Mouse (Mus musculus): Measurements from ENCODE around the gene Ntn4. TPM values are rescaled to one million over a fixed set of nuclear protein-coding genes. Genes with fewer than 3 reads are reported as not detected.

The Ntn4 gene
- total RNA-seq, 1 experiment, result 1.9 TPM

DNA sequence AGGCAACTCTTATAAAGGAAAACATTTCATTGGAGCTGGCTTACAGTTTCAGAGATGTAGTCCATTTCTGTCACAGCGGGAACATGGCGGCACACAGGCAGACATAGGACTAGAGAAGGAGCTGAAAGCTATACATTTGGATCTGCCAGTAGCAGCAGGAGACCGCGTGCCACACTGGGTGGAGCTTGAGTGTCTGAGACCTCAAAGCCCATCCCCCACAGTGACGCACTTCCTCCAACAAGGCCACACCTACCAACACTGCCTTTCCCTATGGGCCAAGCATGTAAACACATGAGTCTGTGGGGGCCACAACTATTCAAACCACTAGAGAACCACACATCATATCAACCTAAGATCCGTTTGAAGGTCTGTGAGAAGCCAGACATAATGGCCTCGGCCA lies 31.2 kb upstream of the Ntn4 start:
- H3K27ac ChIP-seq (ENCODE audit: insufficient read depth, low read depth, low read length, poor library complexity, severe bottlenecking), result no peak overlapping the region
- TF ChIP-seq HCFC1 (IDR thresholded peaks at IDR 0.05; ENCODE audit: borderline replicate concordance, insufficient read depth, low read length), result no peak
- TF ChIP-seq CHD2 (IDR thresholded peaks at IDR 0.05; ENCODE audit: low read depth, low read length), result no peak
- no peak for TF ChIP-seq ZNF384 (IDR thresholded peaks at IDR 0.05; ENCODE audit: low read depth, low read length)
- TF ChIP-seq MAFK (IDR thresholded peaks at IDR 0.05; ENCODE audit: insufficient read depth, low read depth, low read length), result no peak
- no peak for TF ChIP-seq ZC3H11A (IDR thresholded peaks at IDR 0.05; ENCODE audit: borderline replicate concordance, low read depth, low read length)
- no peaks in the 10 kb centered on the region for H3K4me1 ChIP-seq (ENCODE audit: control insufficient read depth in 2 of 2, insufficient read depth in 2 of 2, low read length in 2 of 2, poor library complexity in 1 of 2)
- no peak overlapping the region for H3K4me3 ChIP-seq (ENCODE audit: insufficient read depth in 1 of 2, low read depth in 1 of 2, low read length in 2 of 2, poor library complexity in 1 of 2, severe bottlenecking in 1 of 2)
- H3K9ac ChIP-seq (ENCODE audit: insufficient read depth, low read depth, low read length, poor library complexity, severe bottlenecking), result no peak overlapping the region
- in situ Hi-C loops (cut with MboI; ENCODE audit: low sequenced_read_pairs in 2 of 2, unreplicated experiment in 2 of 2), result no loop called here
- H3K36me3 ChIP-seq (ENCODE audit: control insufficient read depth, insufficient read depth, low read length, poor library complexity, severe bottlenecking), result no peaks in the 10 kb centered on the region
- no peak for DNase-seq (ENCODE audit: low read depth, low spot score)
- no peaks in the 10 kb centered on the region for H3K9me3 ChIP-seq (ENCODE audit: control insufficient read depth, insufficient read depth, low read depth, low read length)

- in situ Hi-C loops (cut with MboI; ENCODE audit: low sequenced_read_pairs in 2 of 2, unreplicated experiment in 2 of 2), result no loop called here
- DNase-seq (ENCODE audit: low read depth, low spot score), result no peak
- Histone ChIP-seq H3K27ac (ENCODE audit: insufficient read depth, low read depth, low read length, poor library complexity, severe bottlenecking) (no peak overlapping the region), H3K4me1 (ENCODE audit: control insufficient read depth in 2 of 2, insufficient read depth in 2 of 2, low read length in 2 of 2, poor library complexity in 1 of 2) (no peaks in the 10 kb centered on the region), H3K9ac (ENCODE audit: insufficient read depth, low read depth, low read length, poor library complexity, severe bottlenecking) (no peak overlapping the region), H3K9me3 (ENCODE audit: control insufficient read depth, insufficient read depth, low read depth, low read length) (no peaks in the 10 kb centered on the region), H3K4me3 (ENCODE audit: insufficient read depth in 1 of 2, low read depth in 1 of 2, low read length in 2 of 2, poor library complexity in 1 of 2, severe bottlenecking in 1 of 2) (no peak overlapping the region), H3K36me3 (ENCODE audit: control insufficient read depth, insufficient read depth, low read length, poor library complexity, severe bottlenecking) (no peaks in the 10 kb centered on the region)
- TF ChIP-seq ZNF384 (IDR thresholded peaks at IDR 0.05; ENCODE audit: low read depth, low read length), result no peak
- TF ChIP-seq CHD2 (IDR thresholded peaks at IDR 0.05; ENCODE audit: low read depth, low read length), result no peak
- no peak for TF ChIP-seq ZC3H11A (IDR thresholded peaks at IDR 0.05; ENCODE audit: borderline replicate concordance, low read depth, low read length)
- no peak for TF ChIP-seq MAFK (IDR thresholded peaks at IDR 0.05; ENCODE audit: insufficient read depth, low read depth, low read length)
- TF ChIP-seq HCFC1 (IDR thresholded peaks at IDR 0.05; ENCODE audit: borderline replicate concordance, insufficient read depth, low read length), result no peak
These were observed 29.6 kb upstream of the Ntn4 start for GRCm38 (mm10) chr10:93610896-93611295.

GRCm38 (mm10) chr10:93611419-93612007 lies 29.0 kb upstream of the Ntn4 start:
- Histone ChIP-seq H3K9ac (ENCODE audit: insufficient read depth, low read depth, low read length, poor library complexity, severe bottlenecking) (no peak overlapping the region), H3K27ac (ENCODE audit: insufficient read depth, low read depth, low read length, poor library complexity, severe bottlenecking) (no peak overlapping the region), H3K9me3 (ENCODE audit: control insufficient read depth, insufficient read depth, low read depth, low read length) (no peaks in the 10 kb centered on the region), H3K4me3 (ENCODE audit: insufficient read depth in 1 of 2, low read depth in 1 of 2, low read length in 2 of 2, poor library complexity in 1 of 2, severe bottlenecking in 1 of 2) (no peak overlapping the region), H3K4me1 (ENCODE audit: control insufficient read depth in 2 of 2, insufficient read depth in 2 of 2, low read length in 2 of 2, poor library complexity in 1 of 2) (no peaks in the 10 kb centered on the region), H3K36me3 (ENCODE audit: control insufficient read depth, insufficient read depth, low read length, poor library complexity, severe bottlenecking) (no peaks in the 10 kb centered on the region)
- in situ Hi-C loops (cut with MboI; ENCODE audit: low sequenced_read_pairs in 2 of 2, unreplicated experiment in 2 of 2), result no loop called here
- DNase-seq (ENCODE audit: low read depth, low spot score), result no peak
- TF ChIP-seq ZC3H11A (IDR thresholded peaks at IDR 0.05; ENCODE audit: borderline replicate concordance, low read depth, low read length) (no peak), MAFK (IDR thresholded peaks at IDR 0.05; ENCODE audit: insufficient read depth, low read depth, low read length) (no peak), CHD2 (IDR thresholded peaks at IDR 0.05; ENCODE audit: low read depth, low read length) (no peak), ZNF384 (IDR thresholded peaks at IDR 0.05; ENCODE audit: low read depth, low read length) (no peak), HCFC1 (IDR thresholded peaks at IDR 0.05; ENCODE audit: borderline replicate concordance, insufficient read depth, low read length) (no peak)

DNA sequence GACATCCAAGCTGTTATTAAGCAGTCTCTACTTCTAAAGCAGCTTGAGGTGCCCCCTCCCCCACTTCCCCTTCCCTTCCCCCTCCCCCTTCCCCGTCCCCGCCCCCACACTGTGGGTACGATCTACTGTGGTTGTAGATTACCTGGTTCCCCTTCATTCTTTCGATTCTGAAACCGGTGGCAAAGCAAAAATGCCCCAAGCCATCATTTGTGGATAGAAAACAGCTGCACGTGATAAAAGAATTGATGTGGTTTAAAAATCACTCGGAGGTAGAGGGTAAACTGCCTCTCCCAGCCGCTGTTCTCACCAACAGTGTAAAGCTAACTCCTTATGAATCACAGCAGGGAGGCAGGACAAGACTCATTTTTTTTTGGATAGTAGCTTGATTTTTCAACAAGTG lies 25.6 kb upstream of the Ntn4 start:
- no peak for TF ChIP-seq ZNF384 (IDR thresholded peaks at IDR 0.05; ENCODE audit: low read depth, low read length)
- TF ChIP-seq ZC3H11A (IDR thresholded peaks at IDR 0.05; ENCODE audit: borderline replicate concordance, low read depth, low read length), result no peak
- no peak for TF ChIP-seq CHD2 (IDR thresholded peaks at IDR 0.05; ENCODE audit: low read depth, low read length)
- no peak for TF ChIP-seq MAFK (IDR thresholded peaks at IDR 0.05; ENCODE audit: insufficient read depth, low read depth, low read length)
- TF ChIP-seq HCFC1 (IDR thresholded peaks at IDR 0.05; ENCODE audit: borderline replicate concordance, insufficient read depth, low read length), result no peak
- in situ Hi-C loops (cut with MboI; ENCODE audit: low sequenced_read_pairs in 2 of 2, unreplicated experiment in 2 of 2), result no loop called here

More for the DNA sequence above, 25.6 kb upstream of the Ntn4 start:
- Histone ChIP-seq H3K36me3 (ENCODE audit: control insufficient read depth, insufficient read depth, low read length, poor library complexity, severe bottlenecking) (no peaks in the 10 kb centered on the region), H3K27ac (ENCODE audit: insufficient read depth, low read depth, low read length, poor library complexity, severe bottlenecking) (no peak overlapping the region), H3K4me3 (ENCODE audit: insufficient read depth in 1 of 2, low read depth in 1 of 2, low read length in 2 of 2, poor library complexity in 1 of 2, severe bottlenecking in 1 of 2) (no peak overlapping the region), H3K9ac (ENCODE audit: insufficient read depth, low read depth, low read length, poor library complexity, severe bottlenecking) (no peak overlapping the region), H3K4me1 (ENCODE audit: control insufficient read depth in 2 of 2, insufficient read depth in 2 of 2, low read length in 2 of 2, poor library complexity in 1 of 2) (no peaks in the 10 kb centered on the region), H3K9me3 (ENCODE audit: control insufficient read depth, insufficient read depth, low read depth, low read length) (no peaks in the 10 kb centered on the region)
- no peak for DNase-seq (ENCODE audit: low read depth, low spot score)

All from ES-E14 (cell line).